Mouse (Mus musculus) bone marrow macrophage, adult 2 months (primary cell): ENCODE data around the gene Ttc28. TPM values are rescaled to one million over a fixed set of nuclear protein-coding genes. Genes with fewer than 3 reads are reported as not detected.

Experiments
- H3K27ac ChIP-seq: 2 replicates; pipeline ENCODE4 v1.5.1; 2012; ENCODE audit warnings: low read depth, low read length; ENCODE audit not compliant: insufficient read depth
- H3K4me1 ChIP-seq: 2 replicates; pipeline ENCODE4 v1.6.1; 2012; ENCODE audit warnings: low read length; ENCODE audit not compliant: control insufficient read depth, insufficient read depth
- H3K4me3 ChIP-seq: 2 replicates; pipeline ENCODE4 v1.5.1; 2012; ENCODE audit warnings: mild to moderate bottlenecking, low read length, moderate library complexity; ENCODE audit not compliant: insufficient read depth
- CTCF ChIP-seq: IDR thresholded peaks from 2 replicates; pipeline ENCODE4 v1.5.1; 2012; ENCODE audit warnings: low read depth, mild to moderate bottlenecking, low read length, moderate library complexity
- POLR2A ChIP-seq: IDR thresholded peaks from 2 replicates; pipeline ENCODE4 v1.6.1; 2012; ENCODE audit warnings: mild to moderate bottlenecking, low read depth, low read length, borderline replicate concordance
- polyA plus RNA-seq: library from polyadenylated mRNA; stranded (reverse); fragments of >200 nt; gene quantifications from 2 replicates; pipeline ENCODE4 v1.2.4, GENCODE M21; 2012; ENCODE audit not compliant: missing spikeins, insufficient read depth, insufficient read length

Ttc28 gene
- polyA plus RNA-seq, 1 experiment: 1.7 TPM

DNA sequence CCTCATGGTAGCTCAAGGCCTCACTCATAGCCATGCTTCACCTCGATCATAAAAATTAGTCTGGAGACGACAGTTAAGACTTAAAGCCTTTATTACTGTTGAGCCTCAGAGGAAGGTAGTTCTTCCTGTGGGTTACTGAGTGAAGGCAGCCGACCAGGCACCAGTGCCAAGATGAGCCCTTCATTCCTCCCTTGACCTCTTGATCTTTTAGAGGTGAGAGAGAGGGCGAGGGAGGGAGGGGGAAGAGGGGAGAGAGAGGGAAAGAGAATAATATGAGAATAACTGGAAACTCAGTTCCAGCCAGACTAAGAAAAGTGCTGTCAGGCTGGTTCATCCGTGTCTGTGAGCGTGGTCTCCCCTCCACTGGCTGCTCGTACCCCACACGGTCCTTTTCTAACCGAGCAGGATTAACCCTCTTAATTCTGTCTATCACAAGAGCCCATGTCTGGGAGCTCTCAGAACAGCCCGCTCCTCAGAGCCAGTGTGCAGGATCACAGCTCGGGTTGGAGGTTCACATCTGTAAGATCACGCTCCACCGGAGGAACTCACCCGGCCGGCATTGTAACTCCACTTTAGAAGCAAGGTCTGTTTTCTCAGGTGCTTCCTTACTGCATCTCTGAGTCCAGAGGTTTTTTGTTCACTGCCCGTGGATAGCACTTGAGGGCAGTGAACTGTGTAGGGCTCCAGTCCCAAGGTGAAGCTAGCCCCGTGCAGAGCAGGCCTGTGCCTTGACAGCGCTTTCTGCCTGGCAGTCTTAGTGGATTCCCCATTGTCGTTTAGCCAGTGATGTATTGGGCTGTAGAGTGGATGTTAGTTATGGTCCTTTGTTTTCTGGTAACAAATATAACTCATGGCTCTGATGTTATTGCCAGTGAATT lies 272.5 kb downstream of the Ttc28 start:
- Histone ChIP-seq H3K27ac (no peak overlapping the region), H3K4me1 (no peaks in the 10 kb centered on the region), H3K4me3 (no peak overlapping the region)
- no peak for TF ChIP-seq CTCF
- TF ChIP-seq POLR2A: no peak

GRCm38 (mm10) chr5:111154586-111154985 lies 275.0 kb downstream of the Ttc28 start:
- Histone ChIP-seq H3K27ac (no peak overlapping the region), H3K4me1 (no peaks in the 10 kb centered on the region), H3K4me3 (no peak overlapping the region)
- no peak for TF ChIP-seq CTCF
- TF ChIP-seq POLR2A: no peak

DNA sequence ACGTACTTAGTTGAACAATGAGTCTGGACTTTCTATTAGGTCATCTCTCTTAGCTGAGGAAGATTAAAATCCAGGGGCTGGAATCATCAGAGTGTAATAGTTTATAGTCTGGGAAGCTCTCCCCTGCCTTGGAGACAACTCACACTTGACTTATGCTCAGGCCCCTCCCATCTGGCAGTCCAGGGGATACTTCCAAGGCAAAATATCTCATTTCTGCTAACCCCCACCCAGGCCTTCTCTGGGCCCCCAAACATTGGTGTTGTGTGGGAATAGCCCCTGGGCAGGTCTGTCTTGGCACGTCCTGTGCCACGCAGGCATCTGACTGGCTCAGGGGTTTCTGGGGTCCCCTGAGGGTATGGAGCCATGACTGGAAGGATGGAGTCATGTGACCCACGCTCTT lies 275.7 kb downstream of the Ttc28 start:
- TF ChIP-seq POLR2A: no peak
- no peak for TF ChIP-seq CTCF
- Histone ChIP-seq H3K4me3 (no peak overlapping the region), H3K4me1 (no peaks in the 10 kb centered on the region), H3K27ac (no peak overlapping the region)

GRCm38 (mm10) chr5:111155928-111156327 lies 276.3 kb downstream of the Ttc28 start:
- no peak overlapping the region for H3K4me3 ChIP-seq
- no peak for TF ChIP-seq POLR2A
- TF ChIP-seq CTCF: no peak
- no peak overlapping the region for H3K27ac ChIP-seq
- H3K4me1 ChIP-seq: no peaks in the 10 kb centered on the region

GRCm38 (mm10) chr5:111158266-111158665 lies 278.7 kb downstream of the Ttc28 start:
- TF ChIP-seq POLR2A (no peak), CTCF (no peak)
- Histone ChIP-seq H3K4me3 (no peak overlapping the region), H3K27ac (no peak overlapping the region), H3K4me1 (no peaks in the 10 kb centered on the region)

DNA sequence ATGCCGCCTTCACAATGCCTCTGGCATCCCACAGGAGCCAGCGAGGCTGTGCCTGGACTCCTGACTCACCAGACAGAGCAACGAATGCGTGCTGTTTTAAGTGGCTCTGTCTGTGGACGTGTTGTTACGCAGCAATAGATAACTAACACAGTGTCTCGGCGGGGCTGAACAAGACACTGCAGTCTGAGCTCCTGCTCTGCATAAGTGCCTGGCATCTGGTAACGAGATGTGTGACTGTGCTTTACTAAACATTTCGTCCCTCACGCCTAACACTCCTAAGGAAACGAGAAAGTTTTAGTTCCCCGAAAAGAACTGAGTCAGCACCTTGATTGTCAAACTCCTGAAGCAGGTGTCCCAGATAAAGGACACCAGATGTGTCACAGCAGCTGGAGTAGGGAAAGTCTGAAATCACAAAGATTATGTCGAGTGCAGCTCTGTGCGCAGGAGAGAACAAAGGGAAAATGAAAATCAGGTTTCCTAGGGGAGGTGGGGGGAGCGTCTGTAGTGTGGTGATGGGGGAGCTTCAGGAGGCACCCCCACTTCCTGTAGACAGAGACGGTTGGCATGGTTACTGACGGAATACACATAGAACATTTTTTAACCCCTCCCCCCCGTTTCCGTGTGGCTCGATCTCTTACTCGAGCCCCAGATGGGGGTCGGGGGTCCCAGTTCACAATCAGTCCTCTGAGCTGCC lies 280.2 kb downstream of the Ttc28 start:
- H3K27ac ChIP-seq: no peak overlapping the region
- no peaks in the 10 kb centered on the region for H3K4me1 ChIP-seq
- TF ChIP-seq CTCF (no peak), POLR2A (no peak)
- H3K4me3 ChIP-seq: 0 out of 2 replicates have a peak overlapping the region, but pooled peaks have one; percentile 0

- no peak overlapping the region for H3K27ac ChIP-seq
- no peaks in the 10 kb centered on the region for H3K4me1 ChIP-seq
- no peak overlapping the region for H3K4me3 ChIP-seq
- no peak for TF ChIP-seq CTCF
- TF ChIP-seq POLR2A: no peak
Observed at GRCm38 (mm10) chr5:111161146-111161930, 281.7 kb downstream of the Ttc28 start.

DNA sequence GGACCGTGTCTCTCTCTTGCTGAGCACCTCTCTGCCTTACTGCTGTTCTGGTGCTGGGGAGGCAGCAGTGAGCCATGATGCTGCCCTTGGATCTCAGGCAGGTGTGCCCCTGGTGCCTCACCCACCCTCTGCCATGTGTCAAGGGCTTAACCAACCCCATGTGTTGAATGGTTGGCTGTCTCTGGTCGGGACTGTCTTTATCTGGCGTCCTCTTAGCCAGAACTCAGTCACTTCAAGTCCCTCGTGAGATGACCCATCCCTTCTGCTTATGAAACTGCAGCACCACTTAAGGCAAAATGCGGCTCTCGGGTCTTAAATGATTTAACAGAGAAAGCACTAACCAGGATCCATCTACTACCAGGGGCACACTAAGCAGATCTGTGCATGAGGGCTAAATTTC lies 283.3 kb downstream of the Ttc28 start:
- no peak for TF ChIP-seq CTCF
- no peak for TF ChIP-seq POLR2A
- no peak overlapping the region for H3K4me3 ChIP-seq
- H3K4me1 ChIP-seq: no peaks in the 10 kb centered on the region
- H3K27ac ChIP-seq: no peak overlapping the region

GRCm38 (mm10) chr5:111163377-111163776 lies 283.8 kb downstream of the Ttc28 start:
- no peaks in the 10 kb centered on the region for H3K4me1 ChIP-seq
- TF ChIP-seq CTCF: no peak
- no peak for TF ChIP-seq POLR2A

GRCm38 (mm10) chr5:111164348-111164920 lies 284.8 kb downstream of the Ttc28 start:
- Histone ChIP-seq H3K4me1 (no peaks in the 10 kb centered on the region), H3K4me3 (no peak overlapping the region), H3K27ac (no peak overlapping the region)
- no peak for TF ChIP-seq POLR2A
- TF ChIP-seq CTCF: no peak

More at GRCm38 (mm10) chr5:111163377-111163776, 283.8 kb downstream of the Ttc28 start:
- Histone ChIP-seq H3K27ac (no peak overlapping the region), H3K4me3 (no peak overlapping the region)
